Mouse (Mus musculus) liver, embryonic 13.5 days (tissue): ENCODE data around the gene Lclat1. TPM values are rescaled to one million over a fixed set of nuclear protein-coding genes. Genes with fewer than 3 reads are reported as not detected.

Experiments
- ATAC-seq: fragments of 200-750 bp; cut with Nextera tagmentation; 2 replicates; pipeline ENCODE4 v1.8.0; 2017; ENCODE audit warnings: low read depth, mild to moderate bottlenecking, moderate number of reproducible peaks, moderate library complexity
- DNase-seq: peaks from one replicate; pipeline ENCODE4 v3.0.0; 2022
- H3K27ac ChIP-seq: fragments of 300-500 bp; sonication (generic); 2 replicates; pipeline ENCODE4 v1.5.1; 2015; ENCODE audit warnings: moderate library complexity, mild to moderate bottlenecking, inconsistent platforms
- H3K27me3 ChIP-seq: fragments of 300-500 bp; sonication (generic); 2 replicates; pipeline ENCODE4 v1.6.1; 2015; ENCODE audit warnings: mild to moderate bottlenecking, inconsistent platforms
- H3K36me3 ChIP-seq: fragments of 300-500 bp; sonication (generic); 2 replicates; pipeline ENCODE4 v1.6.1; 2015; ENCODE audit warnings: mild to moderate bottlenecking, inconsistent platforms
- H3K4me1 ChIP-seq: fragments of 300-500 bp; sonication (generic); replicated peaks from 2 replicates; pipeline ENCODE4 v1.6.1; 2015; ENCODE audit warnings: inconsistent platforms
- H3K4me2 ChIP-seq: fragments of 300-500 bp; sonication (generic); 2 replicates; pipeline ENCODE4 v1.6.1; 2015; ENCODE audit warnings: inconsistent platforms, mild to moderate bottlenecking, moderate library complexity
- H3K4me3 ChIP-seq: fragments of 300-500 bp; sonication (generic); replicated peaks from 2 replicates; pipeline ENCODE4 v1.5.1; 2015; ENCODE audit warnings: mild to moderate bottlenecking, inconsistent platforms
- H3K9ac ChIP-seq: fragments of 300-500 bp; sonication (generic); 2 replicates; pipeline ENCODE4 v1.6.1; 2015; ENCODE audit warnings: mild to moderate bottlenecking, inconsistent platforms
- H3K9me3 ChIP-seq: fragments of 300-500 bp; sonication (generic); replicated peaks from 2 replicates; pipeline ENCODE4 v1.6.1; 2016; ENCODE audit warnings: inconsistent platforms
- whole genome bisulfite sequencing: fragments of 180-500 bp; shearing (Covaris S2); methylation state at CpG from one replicate; pipeline ENCODE4 v1.1.7; 2015; ENCODE audit not compliant: insufficient replicate concordance; 5-methylcytosine and 5-hydroxymethylcytosine counted together
- polyA plus RNA-seq: library from polyadenylated mRNA; unstranded; fragments of >200 nt; fragmentation: Nextera tagmentation; extraction: Ambion mirVana; gene quantifications from 2 replicates; pipeline ENCODE4 v1.2.1, GENCODE M21; 2015

The Lclat1 gene
- 1.7 and 3.7 TPM in 2 replicates for polyA plus RNA-seq

DNA sequence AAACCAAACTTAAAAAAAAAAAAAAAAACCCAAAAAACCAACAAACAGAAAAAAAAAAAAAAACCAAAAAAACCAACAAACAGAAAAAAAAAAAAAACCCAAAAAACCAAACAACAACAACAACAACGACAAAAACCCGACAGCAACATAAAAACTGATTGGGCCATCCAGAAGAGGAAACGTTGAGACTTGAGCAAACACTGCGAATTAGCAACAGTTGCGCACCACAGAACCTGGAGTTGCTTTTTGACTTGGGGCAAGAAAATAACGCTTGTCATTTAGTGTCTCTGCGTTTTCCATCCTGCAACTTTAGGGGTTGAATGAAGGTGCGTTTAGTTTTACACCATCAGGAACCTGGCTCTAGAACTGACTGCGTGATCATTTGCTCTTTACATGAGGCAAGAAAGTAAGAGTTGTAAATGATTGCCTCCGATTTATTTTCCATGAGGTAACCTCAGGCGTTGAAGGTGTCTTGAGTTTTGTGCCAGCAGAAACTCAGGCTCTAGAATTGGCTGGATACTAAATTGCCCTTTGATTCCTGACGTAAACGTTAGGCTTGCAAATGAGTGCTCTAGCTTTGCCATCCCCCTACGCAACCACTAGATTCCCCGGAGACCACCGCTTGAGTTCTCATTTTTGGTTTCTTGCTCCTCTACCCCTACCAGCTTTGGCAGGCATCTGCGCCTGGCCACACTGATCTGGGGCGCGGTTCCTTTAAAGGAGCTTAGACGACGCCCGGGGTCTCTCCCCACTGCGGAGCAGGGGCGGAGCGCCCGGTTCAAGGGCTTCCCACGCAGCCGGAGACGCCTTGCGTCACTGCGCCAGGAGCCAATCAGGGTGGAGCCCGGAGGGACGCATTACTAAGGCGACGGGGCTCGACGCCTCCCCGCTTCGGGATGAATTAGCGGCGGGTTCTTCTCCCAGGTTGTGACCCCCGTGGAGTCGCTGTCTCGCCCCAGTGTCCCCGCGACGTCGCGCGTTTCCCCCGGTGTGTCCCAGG lies at the start of gene Lclat1:
Lclat1 (plus strand) TSS at position 828 of the 1,000 bp plus-strand sequence.
- Histone ChIP-seq H3K9ac (peak within 1 kb of the TSS; percentile 79), H3K27me3 (no peaks in the 10 kb centered on the region), H3K4me1 (peaks cover 19% of the 10 kb centered on the region), H3K4me3 (peak within 1 kb of the TSS; percentile 84), H3K9me3 (no peaks in the 10 kb centered on the region), H3K27ac (no peak within 1 kb of the TSS), H3K36me3 (no peaks in the 10 kb centered on the region), H3K4me2 (peak within 1 kb of the TSS; percentile 98)
- ATAC-seq, result peak; percentile 99
- DNase-seq, result peak; percentile 88
- WGBS, result 5% methylated on average over 51 of the region's 51 CpGs

DNA sequence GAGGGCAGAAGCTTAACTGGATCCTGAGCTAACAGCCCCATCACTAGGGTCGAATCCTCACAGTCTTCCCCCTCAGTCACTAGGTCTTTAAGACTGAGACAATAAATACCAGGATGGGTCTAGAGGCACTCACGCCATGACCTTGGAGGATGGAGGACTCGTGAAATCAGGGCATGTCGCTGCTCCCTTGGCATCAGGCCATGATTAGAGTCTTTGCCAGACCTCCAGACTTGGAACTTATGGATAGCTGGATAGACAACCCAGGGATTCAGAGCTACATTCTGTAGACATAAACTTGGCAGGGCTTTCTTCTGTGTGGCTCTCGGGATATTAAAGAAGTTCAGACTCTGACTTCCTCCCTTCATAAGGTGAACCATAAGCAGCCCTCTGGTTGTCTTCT lies 49.5 kb upstream of the Lclat1 start:
- DNase-seq, result no peak
- Histone ChIP-seq H3K4me2 (no peak overlapping the region), H3K9me3 (no peaks in the 10 kb centered on the region), H3K27ac (no peak overlapping the region), H3K4me1 (no peaks in the 10 kb centered on the region), H3K27me3 (no peaks in the 10 kb centered on the region), H3K4me3 (no peak overlapping the region), H3K36me3 (no peaks in the 10 kb centered on the region), H3K9ac (no peak overlapping the region)
- 68% methylated on average over 5 of the region's 5 CpGs for WGBS
- ATAC-seq, result no peak

DNA sequence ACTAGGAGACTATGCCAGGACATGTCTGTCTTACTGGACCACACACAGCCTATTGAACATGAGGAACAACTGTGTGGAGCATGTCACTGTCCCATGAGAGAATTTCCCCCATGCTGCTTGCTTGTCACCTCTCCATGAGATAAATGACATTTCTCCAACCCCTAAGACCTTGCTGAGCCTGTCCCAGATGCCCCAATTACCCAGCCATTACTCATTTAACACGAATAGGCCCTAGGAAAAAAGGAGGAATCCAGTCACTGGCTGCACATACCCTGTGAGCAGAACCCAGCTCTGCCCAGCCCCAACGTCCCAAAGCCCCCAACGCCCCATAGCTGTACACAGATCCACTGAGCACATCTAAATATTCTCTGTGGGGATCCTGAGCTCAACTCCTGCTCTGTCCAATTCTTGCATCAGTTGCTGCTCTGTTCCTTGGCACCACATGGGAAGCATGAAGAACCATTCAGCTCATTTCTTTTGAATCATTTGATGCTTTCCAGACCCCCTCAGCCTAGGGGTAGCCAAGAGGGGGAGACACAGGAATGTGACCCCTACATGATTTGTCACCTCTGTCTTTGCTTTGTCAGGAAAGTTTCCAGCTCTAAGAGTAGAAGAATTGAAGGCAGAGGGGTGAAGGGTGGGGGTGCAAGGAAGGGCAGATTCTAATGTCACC lies 47.4 kb upstream of the Lclat1 start:
- no peaks in the 10 kb centered on the region for H3K27me3 ChIP-seq
- no peaks in the 10 kb centered on the region for H3K36me3 ChIP-seq
- no peaks in the 10 kb centered on the region for H3K9me3 ChIP-seq
- H3K27ac ChIP-seq, result no peak overlapping the region
- H3K4me3 ChIP-seq, result no peak overlapping the region
- 47% methylated on average over 3 of the region's 3 CpGs for WGBS
- no peaks in the 10 kb centered on the region for H3K4me1 ChIP-seq
- H3K4me2 ChIP-seq, result no peak overlapping the region
- no peak overlapping the region for H3K9ac ChIP-seq
- DNase-seq (no peak), ATAC-seq (peak; percentile 20; the same call in 1 of the 2 replicates)

DNA sequence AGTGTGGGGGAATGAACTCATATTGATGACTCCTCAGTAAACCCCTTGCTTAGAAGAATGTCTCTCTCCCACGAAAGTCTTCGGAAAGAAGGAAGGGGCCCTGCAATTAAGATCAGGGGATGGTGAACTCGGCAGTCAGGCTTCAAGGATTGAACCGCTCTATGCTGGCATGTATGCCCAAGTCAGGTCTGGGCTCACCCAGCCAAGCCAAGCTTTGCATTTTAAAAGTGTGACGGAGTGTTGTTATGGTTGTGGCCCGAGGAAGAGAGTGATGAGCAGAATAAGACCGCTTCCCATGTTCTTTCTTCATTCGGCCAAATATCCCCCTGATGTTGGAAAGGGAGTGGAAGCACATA lies 46.9 kb upstream of the Lclat1 start:
- WGBS, result 69% methylated on average over 8 of the region's 8 CpGs
- H3K9me3 ChIP-seq, result no peaks in the 10 kb centered on the region
- H3K4me1 ChIP-seq, result no peaks in the 10 kb centered on the region
- H3K4me2 ChIP-seq, result no peak overlapping the region
- DNase-seq (no peak), ATAC-seq (no peak)
- no peak overlapping the region for H3K4me3 ChIP-seq
- no peak overlapping the region for H3K27ac ChIP-seq
- no peaks in the 10 kb centered on the region for H3K27me3 ChIP-seq
- no peaks in the 10 kb centered on the region for H3K36me3 ChIP-seq
- H3K9ac ChIP-seq, result no peak overlapping the region

DNA sequence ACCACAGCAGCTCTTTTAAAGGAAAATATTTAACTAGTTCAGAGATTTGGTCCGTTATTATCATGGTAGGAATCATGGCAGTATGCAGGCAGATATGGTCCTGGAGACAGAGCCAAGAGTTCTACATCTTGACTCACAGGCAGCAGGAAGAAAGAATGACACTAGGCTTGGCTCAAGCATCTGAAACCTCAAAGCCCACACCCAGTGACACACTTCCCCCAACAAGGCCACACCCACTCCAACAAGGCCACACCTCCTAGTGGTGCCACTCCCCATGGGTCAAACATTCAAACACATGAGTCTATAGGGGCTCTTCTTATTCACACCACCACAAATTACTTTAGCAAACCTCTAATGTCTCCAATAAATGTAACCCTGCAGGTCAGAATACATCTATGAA lies 45.1 kb upstream of the Lclat1 start:
- no peak overlapping the region for H3K9ac ChIP-seq
- DNase-seq (no peak), ATAC-seq (no peak)
- H3K4me2 ChIP-seq, result no peak overlapping the region
- WGBS, result 43% methylated on average over 1 of the region's 1 CpGs
- no peak overlapping the region for H3K4me3 ChIP-seq
- no peak overlapping the region for H3K27ac ChIP-seq
- no peaks in the 10 kb centered on the region for H3K4me1 ChIP-seq
- no peaks in the 10 kb centered on the region for H3K27me3 ChIP-seq
- H3K36me3 ChIP-seq, result no peaks in the 10 kb centered on the region
- no peaks in the 10 kb centered on the region for H3K9me3 ChIP-seq

DNA sequence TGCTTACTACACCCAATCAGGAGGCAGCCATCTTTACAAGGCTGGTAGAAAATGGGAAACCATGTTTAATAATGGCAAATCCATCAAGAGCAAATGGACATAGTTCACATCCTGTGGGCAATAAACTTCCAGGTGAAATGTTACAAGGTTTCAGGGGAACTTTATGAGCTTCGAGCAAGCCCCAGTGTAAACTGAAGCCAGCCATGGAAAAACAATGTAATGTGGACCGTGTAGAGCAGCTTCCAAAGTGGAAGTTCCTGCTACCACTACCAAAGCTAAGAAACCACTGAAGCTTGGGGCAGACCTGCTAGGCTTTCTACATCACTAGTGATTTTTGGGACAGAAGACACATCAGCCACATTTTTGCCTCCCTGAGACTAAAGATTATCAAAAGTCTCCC lies 44.5 kb upstream of the Lclat1 start:
- no peak overlapping the region for H3K9ac ChIP-seq
- H3K27me3 ChIP-seq, result no peaks in the 10 kb centered on the region
- no peak for DNase-seq
- H3K9me3 ChIP-seq, result no peaks in the 10 kb centered on the region
- no peak overlapping the region for H3K27ac ChIP-seq
- H3K4me2 ChIP-seq, result no peak overlapping the region
- no peak for ATAC-seq
- 68% methylated on average over 2 of the region's 2 CpGs for WGBS
- 0 out of 2 replicates have a peak, but pooled peaks cover 3% of the 10 kb centered on the region for H3K4me1 ChIP-seq
- H3K36me3 ChIP-seq, result no peaks in the 10 kb centered on the region
- H3K4me3 ChIP-seq, result no peak overlapping the region

DNA sequence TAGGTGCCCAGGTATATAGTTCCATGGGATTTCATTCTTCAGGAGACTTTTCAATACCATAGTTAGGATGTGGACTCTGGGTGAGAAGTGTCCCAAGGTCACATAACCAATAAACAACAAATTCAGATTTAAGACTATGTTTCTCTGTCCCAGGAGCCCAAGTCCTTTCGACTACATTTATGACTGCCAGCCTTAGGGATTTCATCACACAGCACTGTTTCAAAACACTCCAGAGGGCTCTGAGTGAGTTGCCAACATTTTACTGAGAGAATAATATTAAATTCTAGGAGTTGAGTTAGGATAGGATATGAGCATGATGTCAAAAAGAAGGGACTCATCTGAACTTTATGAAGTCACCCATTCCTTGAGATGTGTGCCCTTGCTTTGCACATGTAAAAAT lies 44.0 kb upstream of the Lclat1 start:
- no peak overlapping the region for H3K4me3 ChIP-seq
- H3K4me2 ChIP-seq, result no peak overlapping the region
- DNase-seq (no peak), ATAC-seq (no peak)
- H3K9ac ChIP-seq, result no peak overlapping the region
- 56% methylated on average over 1 of the region's 1 CpGs for WGBS
- no peaks in the 10 kb centered on the region for H3K27me3 ChIP-seq
- H3K9me3 ChIP-seq, result no peaks in the 10 kb centered on the region
- H3K27ac ChIP-seq, result no peak overlapping the region
- 0 out of 2 replicates have a peak, but pooled peaks cover 4% of the 10 kb centered on the region for H3K4me1 ChIP-seq
- no peaks in the 10 kb centered on the region for H3K36me3 ChIP-seq

DNA sequence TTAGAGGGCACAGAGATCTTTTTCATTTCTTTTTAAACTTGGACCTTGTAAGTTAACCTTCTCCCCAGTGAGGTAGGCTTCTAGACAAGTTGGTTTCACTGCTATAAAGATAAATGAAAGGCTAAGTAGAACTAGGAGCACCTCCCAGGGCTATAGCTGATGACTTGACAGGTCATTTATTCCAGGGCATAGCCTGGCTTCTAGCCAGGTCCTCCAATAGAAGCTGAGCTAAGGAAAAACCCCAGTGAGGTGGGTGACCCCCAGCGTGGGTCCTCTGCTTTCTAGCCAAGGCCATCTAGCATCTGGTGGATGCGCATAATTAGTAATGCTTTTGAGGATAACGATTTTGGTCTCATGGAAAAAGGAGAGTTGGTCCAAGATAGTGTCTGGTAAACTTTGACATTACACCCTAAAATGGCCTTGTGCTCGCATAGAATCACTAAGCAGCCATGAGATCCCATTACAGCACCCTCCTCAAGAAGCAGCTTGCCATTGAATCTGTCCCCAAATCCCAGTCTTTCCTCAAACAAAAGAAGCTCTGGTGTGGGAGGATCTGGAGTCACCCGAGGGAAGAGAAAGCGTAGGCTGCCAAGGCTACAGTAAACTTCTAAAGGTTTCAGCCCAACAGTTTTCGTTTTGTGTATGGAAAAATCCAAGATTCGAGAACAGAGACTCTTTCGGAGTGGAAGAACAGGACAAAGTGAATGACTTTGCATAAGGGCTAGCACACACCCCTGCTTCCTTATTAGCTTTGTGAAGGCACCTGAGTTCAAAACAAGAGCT lies 41.2 kb upstream of the Lclat1 start:
- DNase-seq (no peak), ATAC-seq (no peak)
- H3K9ac ChIP-seq, result no peak overlapping the region
- H3K9me3 ChIP-seq, result no peaks in the 10 kb centered on the region
- no peaks in the 10 kb centered on the region for H3K36me3 ChIP-seq
- no peak overlapping the region for H3K4me3 ChIP-seq
- no peak overlapping the region for H3K4me2 ChIP-seq
- H3K27me3 ChIP-seq, result no peaks in the 10 kb centered on the region
- H3K27ac ChIP-seq, result peak overlapping the region; percentile 8
- H3K4me1 ChIP-seq, result 0 out of 2 replicates have a peak, but pooled peaks cover 4% of the 10 kb centered on the region
- 63% methylated on average over 9 of the region's 9 CpGs for WGBS

DNA sequence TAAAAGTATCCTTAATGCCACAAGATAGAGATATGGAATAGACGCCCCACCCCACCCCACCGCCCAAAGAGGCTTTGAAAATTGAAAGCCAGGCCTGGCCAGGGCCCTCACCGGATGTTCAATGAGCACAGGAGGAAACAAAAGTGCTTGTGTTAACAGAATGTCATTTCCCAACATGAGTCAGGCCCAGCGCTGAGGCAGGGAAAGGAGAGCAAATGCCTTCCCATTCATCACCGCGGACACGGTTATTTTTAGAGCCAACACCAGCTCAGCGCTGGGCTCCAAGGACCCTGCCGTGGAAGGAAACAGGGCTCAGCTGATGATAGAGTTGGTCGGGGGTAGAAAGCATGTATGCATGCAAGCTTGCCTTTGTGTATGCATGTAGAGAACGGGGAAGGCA lies 40.4 kb upstream of the Lclat1 start:
- Histone ChIP-seq H3K9ac (no peak overlapping the region), H3K27me3 (no peaks in the 10 kb centered on the region), H3K27ac (peak overlapping the region; percentile 9; the same call in 1 of the 2 replicates), H3K4me2 (no peak overlapping the region), H3K4me1 (0 out of 2 replicates have a peak, but pooled peaks cover 4% of the 10 kb centered on the region), H3K4me3 (no peak overlapping the region), H3K9me3 (no peaks in the 10 kb centered on the region), H3K36me3 (no peaks in the 10 kb centered on the region)
- DNase-seq (no peak), ATAC-seq (peak; percentile 48)
- 37% methylated on average over 11 of the region's 11 CpGs for WGBS

DNA sequence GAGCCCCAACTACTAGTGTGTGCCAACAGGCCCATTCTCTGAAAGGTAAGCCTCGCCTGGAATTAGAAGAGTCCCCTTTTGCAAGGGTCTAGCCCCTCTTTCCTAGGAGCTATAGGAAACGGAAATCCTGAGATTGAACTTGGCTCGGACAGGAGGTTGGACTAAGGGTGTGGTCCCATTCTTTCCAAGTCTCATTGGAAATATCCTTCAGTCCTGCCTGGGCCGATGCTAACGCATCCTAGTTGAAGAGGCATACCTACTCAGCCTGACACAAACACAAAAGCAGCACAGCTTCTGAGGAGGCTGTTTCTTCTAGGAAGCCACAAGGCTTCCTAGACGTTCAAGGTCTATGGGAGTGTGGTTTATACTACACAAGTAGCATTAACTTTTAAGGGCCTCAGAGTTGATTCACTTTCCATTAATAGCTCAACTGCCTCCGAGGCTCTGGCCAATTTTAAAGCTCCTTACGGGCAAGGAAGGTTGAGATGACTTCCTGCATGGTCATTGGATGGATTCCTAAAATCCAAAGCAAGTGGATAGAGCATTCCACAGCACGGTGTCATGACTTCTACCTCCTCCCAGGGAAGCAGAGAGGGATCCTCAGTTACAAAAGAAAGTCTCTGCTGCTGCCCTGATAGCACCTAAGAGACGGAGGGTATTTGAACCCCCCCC lies 39.3 kb upstream of the Lclat1 start:
- Histone ChIP-seq H3K4me1 (0 out of 2 replicates have a peak, but pooled peaks cover 4% of the 10 kb centered on the region), H3K4me2 (no peak overlapping the region), H3K27ac (0 out of 2 replicates have a peak overlapping the region, but pooled peaks have one; percentile 9), H3K9ac (no peak overlapping the region), H3K27me3 (no peaks in the 10 kb centered on the region), H3K4me3 (no peak overlapping the region), H3K36me3 (no peaks in the 10 kb centered on the region), H3K9me3 (no peaks in the 10 kb centered on the region)
- 52% methylated on average over 10 of the region's 10 CpGs for WGBS
- ATAC-seq (no peak), DNase-seq (no peak)
